Mouse (Mus musculus): Measurements from ENCODE around the gene Rsph9. TPM values are rescaled to one million over a fixed set of nuclear protein-coding genes. Genes with fewer than 3 reads are reported as not detected.
A peak's percentile ranks its signal among the peaks of the same experiment; 100 is the strongest.

Rsph9 gene
- polyA plus RNA-seq, 1 experiment from 2014 or later, result 0.83 TPM

DNA sequence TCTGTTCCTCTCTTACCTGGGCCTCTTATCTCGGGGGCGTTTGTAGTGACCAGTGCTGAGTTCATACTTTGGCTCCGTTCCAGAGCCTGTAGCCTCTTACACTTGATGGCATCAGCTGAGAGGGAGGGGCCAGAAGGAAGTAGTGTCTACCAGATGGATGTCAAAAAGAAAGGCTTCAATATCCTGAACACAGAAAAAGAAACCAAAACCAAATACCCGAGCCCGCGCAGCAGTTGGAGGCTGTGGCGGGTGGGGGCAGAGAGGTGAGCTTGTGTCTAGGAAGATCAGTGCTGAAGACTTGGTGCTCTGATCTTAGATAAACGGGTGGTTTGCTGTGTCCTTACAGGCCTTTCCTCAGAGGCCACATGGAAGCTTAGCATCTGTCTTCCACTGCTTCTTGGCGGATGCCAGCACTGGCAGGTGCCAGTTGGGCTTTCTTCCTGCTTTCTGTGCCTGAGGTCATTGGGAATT, 19.0 kb upstream of the Rsph9 start:
- Histone ChIP-seq H3K9ac (peak overlapping the region; percentile 86), H3K27ac (replicated peaks) (peak overlapping the region; percentile 79), H3K4me1 (replicated peaks) (peaks cover 45% of the 10 kb centered on the region), H3K4me2 (peak overlapping the region; percentile 80), H3K4me3 (replicated peaks) (peak overlapping the region; percentile 80), H3K9me3 (replicated peaks) (no peaks in the 10 kb centered on the region), H3K36me3 (replicated peaks) (peaks cover 63% of the 10 kb centered on the region), H3K27me3 (no peaks in the 10 kb centered on the region)
- no peak for ATAC-seq (ENCODE audit: insufficient read depth)
- 25% methylated on average over 9 of the region's 9 CpGs for WGBS (ENCODE audit: insufficient replicate concordance)

DNA sequence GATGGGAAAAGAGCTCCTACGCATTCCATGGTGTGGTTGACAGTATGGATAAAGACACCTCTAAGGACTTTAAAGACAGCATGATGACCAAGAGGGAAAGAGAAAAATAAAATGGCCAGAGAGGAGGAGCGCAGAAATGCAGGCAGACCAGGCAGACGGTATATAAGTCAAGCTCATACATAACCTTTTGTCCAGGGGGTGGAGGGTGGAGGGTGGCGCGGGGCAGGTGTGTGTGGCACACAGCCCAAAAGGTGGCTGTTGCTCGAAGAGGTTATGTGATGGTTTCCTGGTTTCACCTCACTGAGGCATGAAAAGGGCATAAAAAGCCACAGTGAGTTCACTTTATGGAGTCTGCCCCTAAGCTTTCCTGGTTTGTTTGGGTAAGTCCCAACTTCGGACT, 18.5 kb upstream of the Rsph9 start:
- 61% methylated on average over 7 of the region's 7 CpGs for WGBS (ENCODE audit: insufficient replicate concordance)
- peak overlapping the region; percentile 86; the same call in 1 of the 2 replicates for H3K9ac ChIP-seq
- H3K27me3 ChIP-seq, result no peaks in the 10 kb centered on the region
- H3K36me3 ChIP-seq (replicated peaks), result peaks cover 59% of the 10 kb centered on the region
- peak overlapping the region; percentile 80 for H3K4me3 ChIP-seq (replicated peaks)
- H3K4me1 ChIP-seq (replicated peaks), result peaks cover 45% of the 10 kb centered on the region
- H3K9me3 ChIP-seq (replicated peaks), result no peaks in the 10 kb centered on the region
- no peak for ATAC-seq (ENCODE audit: insufficient read depth)
- H3K27ac ChIP-seq (replicated peaks), result peak overlapping the region; percentile 79
- peak overlapping the region; percentile 80 for H3K4me2 ChIP-seq

DNA sequence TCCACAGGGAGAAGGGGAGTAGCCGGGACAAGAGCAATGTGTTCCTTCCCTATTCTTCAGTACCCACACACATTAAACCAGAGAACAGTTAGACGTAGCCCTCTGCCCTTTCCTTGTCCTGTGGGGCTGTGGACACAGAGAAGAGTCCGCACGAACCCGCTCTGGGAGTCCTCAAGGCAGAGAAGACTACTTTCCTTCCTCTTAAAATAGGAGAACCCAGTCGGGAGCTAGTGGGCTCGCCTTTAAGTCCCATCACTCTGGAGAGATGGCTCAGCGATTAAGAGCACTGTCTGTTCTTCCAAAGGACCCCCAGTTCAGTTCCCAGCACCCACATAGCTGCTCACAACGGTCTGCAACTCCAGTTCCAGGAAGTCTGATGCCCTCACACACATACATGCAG, 17.7 kb upstream of the Rsph9 start:
- Histone ChIP-seq H3K36me3 (replicated peaks) (peaks cover 51% of the 10 kb centered on the region), H3K4me2 (peak overlapping the region; percentile 80), H3K27me3 (no peaks in the 10 kb centered on the region), H3K9me3 (replicated peaks) (no peaks in the 10 kb centered on the region), H3K4me1 (replicated peaks) (peaks cover 53% of the 10 kb centered on the region), H3K27ac (replicated peaks) (peak overlapping the region; percentile 79), H3K9ac (peak overlapping the region; percentile 86), H3K4me3 (replicated peaks) (peak overlapping the region; percentile 80)
- no peak for ATAC-seq (ENCODE audit: insufficient read depth)
- WGBS (ENCODE audit: insufficient replicate concordance), result 43% methylated on average over 9 of the region's 9 CpGs

DNA sequence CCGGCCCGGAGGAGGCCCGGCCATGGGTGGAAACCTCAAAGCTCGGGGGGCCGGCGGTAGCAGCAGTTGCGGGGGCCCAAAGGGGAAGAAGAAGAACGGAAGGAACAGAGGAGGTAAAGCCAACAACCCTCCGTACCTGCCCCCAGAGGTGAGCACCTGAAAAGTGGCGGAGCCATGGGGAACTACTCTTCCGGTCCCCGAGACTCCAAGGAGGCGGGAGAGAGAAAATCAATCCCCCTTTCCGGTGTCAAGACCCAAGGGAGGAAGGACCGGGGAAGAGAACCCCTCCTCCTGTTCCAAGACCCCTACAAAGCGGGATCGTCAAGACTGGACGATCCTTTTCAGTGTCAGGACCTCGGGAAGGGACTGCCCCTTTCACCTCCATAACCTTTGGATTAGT, 17.2 kb upstream of the Rsph9 start:
- peak overlapping the region; percentile 80 for H3K4me2 ChIP-seq
- H3K9ac ChIP-seq, result peak overlapping the region; percentile 86
- H3K27me3 ChIP-seq, result no peaks in the 10 kb centered on the region
- 0% methylated on average over 19 of the region's 19 CpGs for WGBS (ENCODE audit: insufficient replicate concordance)
- H3K4me1 ChIP-seq (replicated peaks), result peaks cover 56% of the 10 kb centered on the region
- no peaks in the 10 kb centered on the region for H3K9me3 ChIP-seq (replicated peaks)
- ATAC-seq (ENCODE audit: insufficient read depth), result no peak
- peak overlapping the region; percentile 80 for H3K4me3 ChIP-seq (replicated peaks)
- peak overlapping the region; percentile 79 for H3K27ac ChIP-seq (replicated peaks)
- H3K36me3 ChIP-seq (replicated peaks), result peaks cover 45% of the 10 kb centered on the region

DNA sequence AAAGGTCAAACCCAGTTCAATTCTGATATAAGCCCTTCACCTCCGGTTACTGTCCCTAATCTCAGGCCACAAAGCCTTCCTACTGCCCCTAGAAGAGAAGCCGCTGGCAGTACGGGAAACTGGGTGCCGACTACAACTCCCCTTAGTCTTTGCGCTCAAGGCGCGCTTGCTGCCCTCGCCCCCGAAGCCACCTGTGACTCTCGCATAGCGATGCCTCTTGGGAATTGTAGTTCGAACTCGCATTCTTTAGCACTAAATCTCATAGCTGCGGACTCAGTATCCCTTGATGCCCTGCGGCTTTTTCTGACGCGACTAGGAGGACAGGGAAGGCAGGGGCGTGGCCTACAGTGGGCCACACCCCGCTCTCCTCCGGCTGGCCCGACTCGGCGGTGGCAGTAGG, 16.7 kb upstream of the Rsph9 start, which contains the start of gene Gtpbp2:
Gene Gtpbp2, plus strand, starts transcription at position 347 of the 400 bp plus-strand sequence.
- WGBS (ENCODE audit: insufficient replicate concordance), result 0% methylated on average over 23 of the region's 23 CpGs
- H3K4me2 ChIP-seq, result peak within 1 kb of the TSS; percentile 80
- peak within 1 kb of the TSS; percentile 80 for H3K4me3 ChIP-seq (replicated peaks)
- no peaks in the 10 kb centered on the region for H3K27me3 ChIP-seq
- H3K9ac ChIP-seq, result peak within 1 kb of the TSS; percentile 86
- peak; percentile 79 for ATAC-seq (ENCODE audit: insufficient read depth)
- peaks cover 40% of the 10 kb centered on the region for H3K36me3 ChIP-seq (replicated peaks)
- H3K27ac ChIP-seq (replicated peaks), result peak within 1 kb of the TSS; percentile 99
- no peaks in the 10 kb centered on the region for H3K9me3 ChIP-seq (replicated peaks)
- peaks cover 61% of the 10 kb centered on the region for H3K4me1 ChIP-seq (replicated peaks)

DNA sequence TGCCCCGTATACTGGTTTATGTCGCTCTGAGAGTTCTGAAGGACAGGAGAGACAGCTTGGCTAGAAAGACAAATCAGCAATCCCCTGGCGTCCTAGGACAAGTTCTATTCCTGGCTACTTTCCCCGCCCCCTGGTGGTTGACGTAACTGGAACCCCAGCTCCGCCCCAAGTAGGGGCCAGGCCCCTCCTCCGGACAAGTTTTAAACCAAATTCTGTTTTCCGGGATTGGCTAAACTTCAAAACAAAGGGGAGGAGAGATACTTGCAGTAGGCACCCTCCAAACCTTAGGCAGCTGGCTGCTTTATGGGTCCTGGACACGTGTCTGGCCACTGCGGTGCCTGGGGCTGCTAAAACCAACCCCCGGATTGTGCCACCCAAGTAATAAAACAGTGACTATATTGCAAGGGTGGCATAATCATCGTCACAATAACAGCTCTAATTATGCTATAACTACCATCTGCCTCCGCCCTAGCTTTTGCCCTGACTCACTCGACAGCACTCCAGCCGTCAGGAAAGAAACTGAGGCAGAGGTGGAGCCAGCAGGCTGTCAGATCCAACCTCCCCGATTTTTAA, 16.2 kb upstream of the Rsph9 start:
- no peaks in the 10 kb centered on the region for H3K27me3 ChIP-seq
- peak overlapping the region; percentile 78 for H3K4me2 ChIP-seq
- peak; percentile 64 for ATAC-seq (ENCODE audit: insufficient read depth)
- H3K4me3 ChIP-seq (replicated peaks), result peak overlapping the region; percentile 80
- H3K9me3 ChIP-seq (replicated peaks), result no peaks in the 10 kb centered on the region
- peak overlapping the region; percentile 99 for H3K27ac ChIP-seq (replicated peaks)
- H3K36me3 ChIP-seq (replicated peaks), result peaks cover 35% of the 10 kb centered on the region
- H3K9ac ChIP-seq, result peak overlapping the region; percentile 86
- under 1% methylated on average over 16 of the region's 16 CpGs for WGBS (ENCODE audit: insufficient replicate concordance)
- H3K4me1 ChIP-seq (replicated peaks), result peaks cover 65% of the 10 kb centered on the region

DNA sequence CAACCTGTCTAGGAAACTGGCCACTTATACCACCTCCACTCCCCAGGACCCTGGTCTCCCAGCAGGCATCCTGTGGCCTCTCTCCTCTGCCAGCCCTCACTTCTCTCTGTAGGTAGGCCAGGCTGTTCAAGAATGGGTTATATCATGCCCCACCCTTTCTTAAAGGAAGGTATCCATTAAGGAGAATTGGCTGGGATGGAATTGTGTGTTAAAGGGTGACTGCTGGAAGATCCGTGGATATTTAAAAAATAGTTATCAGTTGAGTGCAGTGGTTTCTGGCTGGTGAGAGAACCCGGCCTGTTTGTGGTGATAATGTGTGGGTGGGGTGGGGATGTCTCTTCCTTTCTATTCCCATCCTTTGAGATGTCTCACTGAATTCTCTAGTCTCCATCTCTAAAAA, 15.2 kb upstream of the Rsph9 start:
- 14% methylated on average over 2 of the region's 2 CpGs for WGBS (ENCODE audit: insufficient replicate concordance)
- peak; percentile 50 for ATAC-seq (ENCODE audit: insufficient read depth)
- peaks cover 68% of the 10 kb centered on the region for H3K4me1 ChIP-seq (replicated peaks)

DNA sequence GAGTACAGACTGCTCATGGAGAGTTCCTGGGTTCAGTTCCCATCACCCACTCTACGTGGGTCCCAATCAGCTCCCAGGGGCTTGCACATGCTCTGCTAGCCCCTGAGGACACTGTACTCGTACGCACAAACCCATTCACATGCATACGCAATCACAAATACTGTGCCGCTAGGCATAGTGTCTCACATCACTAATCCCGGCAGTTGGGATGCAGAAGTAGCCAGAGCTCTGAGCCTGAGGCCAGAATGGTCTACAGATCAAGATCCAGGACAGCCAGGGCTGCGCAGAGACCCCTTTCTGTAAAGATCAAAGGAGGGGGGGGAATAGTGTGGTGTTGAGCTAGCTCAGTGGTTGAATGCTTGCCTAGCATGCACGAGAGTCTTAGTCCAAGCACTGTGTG, 13.1 kb upstream of the Rsph9 start:
- Histone ChIP-seq H3K9me3 (replicated peaks) (no peaks in the 10 kb centered on the region), H3K4me1 (replicated peaks) (peaks cover 64% of the 10 kb centered on the region), H3K9ac (peak overlapping the region; percentile 40), H3K4me3 (replicated peaks) (peak overlapping the region; percentile 36), H3K4me2 (peak overlapping the region; percentile 66), H3K36me3 (replicated peaks) (peaks cover 9% of the 10 kb centered on the region; the same call in 1 of the 2 replicates), H3K27ac (replicated peaks) (peak overlapping the region; percentile 94), H3K27me3 (no peaks in the 10 kb centered on the region)
- 91% methylated on average over 8 of the region's 8 CpGs for WGBS (ENCODE audit: insufficient replicate concordance)
- ATAC-seq (ENCODE audit: insufficient read depth), result no peak

More for the DNA sequence above, 15.2 kb upstream of the Rsph9 start:
- Histone ChIP-seq H3K4me3 (replicated peaks) (peak overlapping the region; percentile 80), H3K9me3 (replicated peaks) (no peaks in the 10 kb centered on the region), H3K36me3 (replicated peaks) (peaks cover 26% of the 10 kb centered on the region), H3K4me2 (peak overlapping the region; percentile 78), H3K27ac (replicated peaks) (peak overlapping the region; percentile 99), H3K27me3 (no peaks in the 10 kb centered on the region), H3K9ac (peak overlapping the region; percentile 86)

DNA sequence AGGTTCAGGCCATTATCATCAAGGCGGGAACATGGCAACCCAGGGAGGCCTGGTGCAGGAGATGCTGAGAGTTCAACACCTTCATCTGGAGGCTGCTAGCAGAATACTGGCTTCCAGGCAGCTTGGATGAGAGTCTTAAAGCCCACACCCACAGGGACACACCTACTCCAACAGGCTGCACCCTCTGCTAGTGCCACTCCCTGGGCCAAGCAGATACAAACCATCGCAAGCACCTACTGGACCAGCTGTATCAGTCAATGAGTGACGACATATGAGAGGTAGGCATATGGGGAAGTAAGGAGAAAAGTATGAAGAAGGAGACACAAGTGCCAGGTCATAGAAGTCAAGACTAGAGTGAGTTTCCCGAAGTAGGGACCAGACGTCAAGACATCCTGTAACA, 12.7 kb upstream of the Rsph9 start:
- WGBS (ENCODE audit: insufficient replicate concordance), result 40% methylated on average over 5 of the region's 5 CpGs
- peak; percentile 51 for ATAC-seq (ENCODE audit: insufficient read depth)
- Histone ChIP-seq H3K27ac (replicated peaks) (peak overlapping the region; percentile 94), H3K4me2 (peak overlapping the region; percentile 66), H3K36me3 (replicated peaks) (peaks cover 9% of the 10 kb centered on the region; the same call in 1 of the 2 replicates), H3K9ac (peak overlapping the region; percentile 40), H3K9me3 (replicated peaks) (no peaks in the 10 kb centered on the region), H3K27me3 (no peaks in the 10 kb centered on the region), H3K4me3 (replicated peaks) (peak overlapping the region; percentile 36), H3K4me1 (replicated peaks) (peaks cover 64% of the 10 kb centered on the region)

DNA sequence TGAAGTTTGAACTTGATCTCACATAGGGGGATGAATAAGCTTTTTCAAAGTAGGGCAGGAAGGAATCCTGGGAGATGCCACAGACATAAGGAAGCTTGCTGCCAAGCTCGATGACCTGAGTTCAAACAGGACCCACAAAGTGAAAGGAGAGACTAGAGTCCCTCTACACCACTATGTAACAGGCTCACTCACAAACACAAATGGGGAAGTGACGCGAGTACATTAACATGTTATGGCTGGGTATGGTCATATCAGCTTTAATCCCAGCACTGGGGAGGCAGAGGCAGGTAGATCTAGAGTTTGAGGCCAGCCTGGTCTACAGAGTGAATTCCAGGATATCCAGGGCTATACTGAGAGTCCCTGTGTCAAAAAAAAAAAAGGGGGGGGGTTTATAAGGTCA, 10.3 kb upstream of the Rsph9 start:
- H3K9ac ChIP-seq, result no peak overlapping the region
- no peak for ATAC-seq (ENCODE audit: insufficient read depth)
- no peak overlapping the region for H3K4me3 ChIP-seq (replicated peaks)
- no peaks in the 10 kb centered on the region for H3K27me3 ChIP-seq
- peak overlapping the region; percentile 86 for H3K27ac ChIP-seq (replicated peaks)
- H3K9me3 ChIP-seq (replicated peaks), result no peaks in the 10 kb centered on the region
- peaks cover 69% of the 10 kb centered on the region for H3K4me1 ChIP-seq (replicated peaks)
- H3K4me2 ChIP-seq, result no peak overlapping the region
- H3K36me3 ChIP-seq (replicated peaks), result peaks cover 20% of the 10 kb centered on the region
- WGBS (ENCODE audit: insufficient replicate concordance), result 74% methylated on average over 3 of the region's 3 CpGs

DNA sequence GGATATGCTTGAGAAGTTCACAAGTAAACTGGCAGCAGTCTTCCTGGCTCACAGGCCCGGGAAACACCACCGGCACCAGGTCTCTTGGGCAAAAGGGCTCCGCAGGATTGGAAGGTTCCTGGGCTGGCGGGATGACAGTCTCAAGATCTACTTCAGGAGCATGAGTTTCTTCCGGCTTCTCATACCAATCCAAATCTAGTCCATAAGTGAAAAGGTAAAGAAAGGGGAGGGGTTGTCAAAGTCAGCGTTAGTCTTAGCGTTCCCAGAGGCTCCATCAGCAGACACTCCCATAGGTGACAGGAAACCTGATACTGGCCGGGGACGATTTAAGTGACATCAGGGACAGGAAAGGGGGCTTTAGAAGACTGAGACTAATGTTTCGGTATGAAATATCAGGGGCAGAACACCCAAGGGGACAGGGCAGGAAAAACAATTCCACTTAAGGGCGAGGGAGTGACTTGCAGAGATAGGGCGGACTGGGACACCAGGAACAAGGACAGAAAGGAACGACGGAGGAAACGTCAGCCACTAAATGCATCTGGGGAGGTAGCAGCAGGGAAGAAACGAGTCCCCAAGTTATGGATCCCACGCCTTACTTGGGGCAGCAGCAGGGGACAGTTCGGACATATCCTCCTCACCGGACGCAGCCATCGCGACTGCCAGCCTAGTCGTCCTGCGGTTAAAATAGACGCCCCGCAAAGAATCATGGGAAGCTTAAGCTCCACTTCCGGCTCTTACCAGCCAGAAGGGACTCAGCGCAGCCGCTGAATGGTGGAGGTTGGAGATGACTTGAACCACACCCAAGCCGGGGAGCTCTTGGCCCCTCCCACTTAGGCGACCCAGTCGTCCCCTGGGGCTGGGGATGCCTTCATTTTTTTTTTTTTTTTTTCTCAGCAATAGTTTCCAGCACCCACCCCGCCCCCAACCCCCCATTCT, 9.1 kb upstream of the Rsph9 start, which contains the start of gene Mad2l1bp:
Gene Mad2l1bp, minus strand, starts transcription at position 707 of the 936 bp plus-strand sequence.
- Histone ChIP-seq H3K27me3 (no peaks in the 10 kb centered on the region), H3K36me3 (replicated peaks) (peaks cover 32% of the 10 kb centered on the region), H3K4me2 (peak within 1 kb of the TSS; percentile 75), H3K9ac (peak within 1 kb of the TSS; percentile 74), H3K9me3 (replicated peaks) (no peaks in the 10 kb centered on the region), H3K27ac (replicated peaks) (peak within 1 kb of the TSS; percentile 86), H3K4me3 (replicated peaks) (peak within 1 kb of the TSS; percentile 75), H3K4me1 (replicated peaks) (peaks cover 60% of the 10 kb centered on the region)
- peak; percentile 81 for ATAC-seq (ENCODE audit: insufficient read depth)
- 4% methylated on average over 33 of the region's 33 CpGs for WGBS (ENCODE audit: insufficient replicate concordance)
